Mouse (Mus musculus) ES-E14 (cell line): ENCODE results near the gene Atp6v0e. TPM values are rescaled to one million over a fixed set of nuclear protein-coding genes. Genes with fewer than 3 reads are reported as not detected.

Experiments used
- DNase-seq: peaks from one replicate; pipeline ENCODE4 v3.0.0-alpha.2; 2013; ENCODE audit warnings: low read depth, low spot score
- H3K27ac ChIP-seq: 2 replicates; pipeline ENCODE4 v1.5.1; 2012; ENCODE audit warnings: low read depth, mild to moderate bottlenecking, low read length, moderate library complexity, mixed read lengths; ENCODE audit not compliant: poor library complexity, insufficient read depth, severe bottlenecking
- H3K36me3 ChIP-seq: 2 replicates; pipeline ENCODE4 v1.6.1; 2012; ENCODE audit warnings: mild to moderate bottlenecking, low read length, moderate library complexity, mixed read lengths; ENCODE audit not compliant: control insufficient read depth, poor library complexity, insufficient read depth, severe bottlenecking
- H3K4me1 ChIP-seq, 2 experiments: fragments of 150-350 bp in 1 of 2; sonication (generic) in 1 of 2; 2 replicates each; pipeline ENCODE4 v1.6.1; 2012; ENCODE audit warnings: low read length in 2 of 2, mild to moderate bottlenecking in 1 of 2, mixed read lengths in 1 of 2; ENCODE audit not compliant: control insufficient read depth in 2 of 2, insufficient read depth in 2 of 2, poor library complexity in 1 of 2
- H3K4me3 ChIP-seq, 2 experiments: fragments of 150-350 bp in 1 of 2; sonication (generic) in 1 of 2; 2 replicates each; pipeline ENCODE4 v1.5.1; 2012; ENCODE audit warnings: low read length in 2 of 2, low read depth in 1 of 2, mild to moderate bottlenecking in 1 of 2, mixed read lengths in 1 of 2; ENCODE audit not compliant: insufficient read depth in 1 of 2, poor library complexity in 1 of 2, severe bottlenecking in 1 of 2
- H3K9ac ChIP-seq: 2 replicates; pipeline ENCODE4 v1.6.1; 2012; ENCODE audit warnings: low read depth, mild to moderate bottlenecking, low read length, mixed read lengths; ENCODE audit not compliant: poor library complexity, insufficient read depth, severe bottlenecking
- H3K9me3 ChIP-seq: fragments of 150-350 bp; sonication (generic); 2 replicates; pipeline ENCODE4 v1.6.1; 2012; ENCODE audit warnings: low read depth, mild to moderate bottlenecking, low read length; ENCODE audit not compliant: control insufficient read depth, insufficient read depth
- CHD2 ChIP-seq: IDR thresholded peaks from 2 replicates; pipeline ENCODE4 v1.6.1; 2014; ENCODE audit warnings: mild to moderate bottlenecking, low read depth, low read length, inconsistent platforms
- HCFC1 ChIP-seq: IDR thresholded peaks from 2 replicates; pipeline ENCODE4 v1.6.1; 2012; ENCODE audit warnings: low read length, inconsistent platforms, borderline replicate concordance; ENCODE audit not compliant: insufficient read depth
- MAFK ChIP-seq: IDR thresholded peaks from 2 replicates; pipeline ENCODE4 v1.6.1; 2014; ENCODE audit warnings: mild to moderate bottlenecking, low read depth, low read length, inconsistent platforms; ENCODE audit not compliant: insufficient read depth
- ZC3H11A ChIP-seq: IDR thresholded peaks from 2 replicates; pipeline ENCODE4 v1.6.1; 2012; ENCODE audit warnings: low read depth, mild to moderate bottlenecking, inconsistent platforms, low read length, borderline replicate concordance
- ZNF384 ChIP-seq: IDR thresholded peaks from 2 replicates; pipeline ENCODE4 v1.6.1; 2012; ENCODE audit warnings: low read depth, low read length, inconsistent platforms
- in situ Hi-C, 2 experiments: fragments of 600-800 bp; cut with MboI; formaldehyde crosslinking; loops; one replicate each; pipeline ENCODE4 v1.15.1; 2025; ENCODE audit warnings: low sequenced_read_pairs in 2 of 2, inconsistent platforms in 1 of 2; ENCODE audit not compliant: unreplicated experiment in 2 of 2
- total RNA-seq: library from RNA; depleted of rRNA; stranded (reverse); fragments of 300-350 nt; gene quantifications from 2 replicates; pipeline ENCODE4 v1.2.3, GENCODE M21; 2012

Gene Atp6v0e
- total RNA-seq, 1 experiment = 252 TPM

- Histone ChIP-seq H3K27ac (no peak overlapping the region), H3K4me1 (peaks cover 2% of the 10 kb centered on the region in 2 experiments; a peak in 1 of 4 replicates), H3K4me3 (no peak overlapping the region), H3K9me3 (no peaks in the 10 kb centered on the region), H3K9ac (no peak overlapping the region), H3K36me3 (peaks cover 5% of the 10 kb centered on the region; the same call in 1 of the 2 replicates)
- TF ChIP-seq HCFC1 = no peak
- DNase-seq = no peak
- in situ Hi-C loops = no loop called here
Observed at GRCm38 (mm10) chr17:26659573-26659915, 3.5 kb upstream of the Atp6v0e start.

GRCm38 (mm10) chr17:26660192-26660912 lies 2.7 kb upstream of the Atp6v0e start:
- Histone ChIP-seq H3K9me3 (no peaks in the 10 kb centered on the region), H3K27ac (no peak overlapping the region), H3K9ac (no peak overlapping the region), H3K4me3 (no peak overlapping the region), H3K4me1 (peaks cover 2% of the 10 kb centered on the region in 2 experiments; a peak in 1 of 4 replicates), H3K36me3 (peaks cover 4% of the 10 kb centered on the region; the same call in 1 of the 2 replicates)
- DNase-seq = peak; percentile 66
- in situ Hi-C loops = no loop called here
- TF ChIP-seq ZC3H11A (no peak), ZNF384 (no peak), CHD2 (no peak), HCFC1 (no peak), MAFK (no peak)

GRCm38 (mm10) chr17:26662204-26662603 lies 827 bp upstream of the Atp6v0e start:
- Histone ChIP-seq H3K27ac (no peak overlapping the region), H3K4me1 (peaks cover 2% of the 10 kb centered on the region in 2 experiments; a peak in 1 of 4 replicates), H3K36me3 (no peaks in the 10 kb centered on the region), H3K9me3 (no peaks in the 10 kb centered on the region), H3K9ac (no peak overlapping the region), H3K4me3 (no peak overlapping the region)
- DNase-seq = no peak
- TF ChIP-seq ZC3H11A (no peak), ZNF384 (no peak), HCFC1 (no peak), CHD2 (no peak), MAFK (no peak)
- in situ Hi-C loops = no loop called here

- no peak overlapping the region for H3K4me3 ChIP-seq
Observed at GRCm38 (mm10) chr17:26665600-26665999, 2.6 kb downstream of the Atp6v0e start.

GRCm38 (mm10) chr17:26671268-26671667 lies 8.2 kb downstream of the Atp6v0e start:
- DNase-seq = no peak
- H3K36me3 ChIP-seq = no peaks in the 10 kb centered on the region
- peaks cover 0 to 2% of the 10 kb centered on the region in 2 experiments; a peak in 1 of 4 replicates for H3K4me1 ChIP-seq
- no peak overlapping the region for H3K4me3 ChIP-seq
- TF ChIP-seq ZC3H11A (no peak), CHD2 (no peak), MAFK (no peak), ZNF384 (no peak), HCFC1 (no peak)
- no peak overlapping the region for H3K27ac ChIP-seq
- H3K9me3 ChIP-seq = no peaks in the 10 kb centered on the region
- in situ Hi-C loops = no loop called here
- no peak overlapping the region for H3K9ac ChIP-seq

More at GRCm38 (mm10) chr17:26665600-26665999, 2.6 kb downstream of the Atp6v0e start:
- in situ Hi-C loops = no loop called here
- Histone ChIP-seq H3K27ac (no peak overlapping the region), H3K4me1 (peaks cover 2% of the 10 kb centered on the region in 2 experiments; a peak in 1 of 4 replicates), H3K9ac (no peak overlapping the region), H3K36me3 (no peaks in the 10 kb centered on the region), H3K9me3 (no peaks in the 10 kb centered on the region)
- DNase-seq = no peak
- no peak for TF ChIP-seq CHD2
- TF ChIP-seq ZNF384 = no peak
- no peak for TF ChIP-seq ZC3H11A
- no peak for TF ChIP-seq HCFC1
- no peak for TF ChIP-seq MAFK
